Mouse (Mus musculus): ENCODE data around the gene Vmn1r123. TPM values are rescaled to one million over a fixed set of nuclear protein-coding genes. Genes with fewer than 3 reads are reported as not detected.
"Not testable (repeated sequence)": the region's sequence is repeated elsewhere in the genome, so short reads cannot be mapped to it uniquely, and the experiment has no call there.

Vmn1r123 gene
- total RNA-seq (2015; ENCODE audit: low replicate concordance) (not detected in 2 replicates), total RNA-seq (2017; ENCODE audit: low replicate concordance) (not detected in 2 replicates)

GRCm38 (mm10) chr7:21161885-21162284 lies at the start of gene Vmn1r123:
Vmn1r123 (plus strand) TSS chr7:21162185.
- ATAC-seq (replicated peaks; ENCODE audit: low FRiP score, poor library complexity, severe bottlenecking) = not testable (repeated sequence)

GRCm38 (mm10) chr7:21134028-21134427 lies 28.0 kb upstream of the Vmn1r123 start, which contains the start of gene Vmn1r122:
Vmn1r122 (minus strand) TSS chr7:21134128.
- not testable (repeated sequence) for ATAC-seq (replicated peaks; ENCODE audit: low FRiP score, poor library complexity, severe bottlenecking)

- ATAC-seq (replicated peaks; ENCODE audit: low FRiP score, poor library complexity, severe bottlenecking) = not testable (repeated sequence)
Observed at GRCm38 (mm10) chr7:21190323-21190722, 28.3 kb downstream of the Vmn1r123 start, which contains the start of gene Gm5157. Gm5157 (minus strand) TSS chr7:21190423.

Other genes with a start within 250 kb of the Vmn1r123 start
- not detected in 2 replicates for gene Vmn1r118, start 249.8 kb upstream of the Vmn1r123 start, total RNA-seq (2015; ENCODE audit: low replicate concordance)
- not detected in 2 replicates for gene Vmn1r118, start 249.8 kb upstream of the Vmn1r123 start, total RNA-seq (2017; ENCODE audit: low replicate concordance)
- gene Vmn1r119, start 149.7 kb upstream of the Vmn1r123 start, total RNA-seq (2015; ENCODE audit: low replicate concordance) = not detected in 2 replicates
- gene Vmn1r119, start 149.7 kb upstream of the Vmn1r123 start, total RNA-seq (2017; ENCODE audit: low replicate concordance) = not detected in 2 replicates
- gene Vmn1r120, start 108.4 kb upstream of the Vmn1r123 start, total RNA-seq (2015; ENCODE audit: low replicate concordance) = not detected in 2 replicates
- not detected in 2 replicates for gene Vmn1r120, start 108.4 kb upstream of the Vmn1r123 start, total RNA-seq (2017; ENCODE audit: low replicate concordance)
- gene Vmn1r121, start 63.7 kb upstream of the Vmn1r123 start, total RNA-seq (2015; ENCODE audit: low replicate concordance) = not detected in 2 replicates
- not detected in 2 replicates for gene Vmn1r121, start 63.7 kb upstream of the Vmn1r123 start, total RNA-seq (2017; ENCODE audit: low replicate concordance)
- gene Vmn1r122, start 28.1 kb upstream of the Vmn1r123 start, total RNA-seq (2015; ENCODE audit: low replicate concordance) = not detected in 2 replicates
- not detected in 2 replicates for gene Vmn1r122, start 28.1 kb upstream of the Vmn1r123 start, total RNA-seq (2017; ENCODE audit: low replicate concordance)
- gene Gm5157, start 28.2 kb downstream of the Vmn1r123 start, total RNA-seq (2015; ENCODE audit: low replicate concordance) = not detected in 2 replicates
- not detected in 2 replicates for gene Gm5157, start 28.2 kb downstream of the Vmn1r123 start, total RNA-seq (2017; ENCODE audit: low replicate concordance)
- gene Vmn1r124, start 98.4 kb downstream of the Vmn1r123 start, total RNA-seq (2015; ENCODE audit: low replicate concordance) = not detected in 2 replicates
- gene Vmn1r124, start 98.4 kb downstream of the Vmn1r123 start, total RNA-seq (2017; ENCODE audit: low replicate concordance) = not detected in 2 replicates
- gene Vmn1r125, start 110.0 kb downstream of the Vmn1r123 start, total RNA-seq (2015; ENCODE audit: low replicate concordance) = not detected in 2 replicates
- gene Vmn1r125, start 110.0 kb downstream of the Vmn1r123 start, total RNA-seq (2017; ENCODE audit: low replicate concordance) = not detected in 2 replicates
- gene Vmn1r126, start 139.3 kb downstream of the Vmn1r123 start, total RNA-seq (2015; ENCODE audit: low replicate concordance) = not detected in 2 replicates
- not detected in 2 replicates for gene Vmn1r126, start 139.3 kb downstream of the Vmn1r123 start, total RNA-seq (2017; ENCODE audit: low replicate concordance)
- not detected in 2 replicates for gene Vmn1r127, start 157.7 kb downstream of the Vmn1r123 start, total RNA-seq (2015; ENCODE audit: low replicate concordance)
- gene Vmn1r127, start 157.7 kb downstream of the Vmn1r123 start, total RNA-seq (2017; ENCODE audit: low replicate concordance) = not detected in 2 replicates
- not detected in 2 replicates for gene Vmn1r128, start 187.2 kb downstream of the Vmn1r123 start, total RNA-seq (2015; ENCODE audit: low replicate concordance)
- not detected in 2 replicates for gene Vmn1r128, start 187.2 kb downstream of the Vmn1r123 start, total RNA-seq (2017; ENCODE audit: low replicate concordance)
- gene Vmn1r129, start 199.1 kb downstream of the Vmn1r123 start, total RNA-seq (2015; ENCODE audit: low replicate concordance) = not detected in 2 replicates
- gene Vmn1r129, start 199.1 kb downstream of the Vmn1r123 start, total RNA-seq (2017; ENCODE audit: low replicate concordance) = not detected in 2 replicates

Data from erythroid progenitor cell, adult 5-6 weeks (primary cell).